Mouse (Mus musculus) hindbrain, embryonic 14.5 days (tissue): ENCODE results near the gene Cxcl10. TPM values are rescaled to one million over a fixed set of nuclear protein-coding genes. Genes with fewer than 3 reads are reported as not detected.
"Not testable (repeated sequence)": the region's sequence is repeated elsewhere in the genome, so short reads cannot be mapped to it uniquely, and the experiment has no call there.

Experiments used
- ATAC-seq: fragments of 200-750 bp; cut with Nextera tagmentation; 2 replicates; pipeline ENCODE4 v1.8.0; 2017; ENCODE audit warnings: moderate number of reproducible peaks, mild to moderate bottlenecking, moderate TSS enrichment, moderate library complexity; ENCODE audit not compliant: low FRiP score
- DNase-seq: peaks from one replicate; pipeline ENCODE4 v3.0.0-alpha.2; 2015; ENCODE audit warnings: low spot score
- H3K27ac ChIP-seq: fragments of 300-500 bp; sonication (generic); 2 replicates; pipeline ENCODE4 v1.5.1; 2014; ENCODE audit warnings: mild to moderate bottlenecking, moderate library complexity
- H3K27me3 ChIP-seq: fragments of 300-500 bp; sonication (generic); 2 replicates; pipeline ENCODE4 v1.6.1; 2014; ENCODE audit warnings: mild to moderate bottlenecking, low read length, mixed read lengths; ENCODE audit not compliant: control insufficient read depth, insufficient read depth
- H3K36me3 ChIP-seq: fragments of 300-500 bp; sonication (generic); replicated peaks from 2 replicates; pipeline ENCODE4 v1.6.1; 2014; ENCODE audit not compliant: control insufficient read depth, insufficient read depth
- H3K4me1 ChIP-seq: fragments of 300-500 bp; sonication (generic); replicated peaks from 2 replicates; pipeline ENCODE4 v1.6.1; 2014; ENCODE audit warnings: antibody characterized with exemption, low read length, mixed read lengths; ENCODE audit not compliant: control insufficient read depth, insufficient read depth
- H3K4me2 ChIP-seq: fragments of 300-500 bp; sonication (generic); replicated peaks from 2 replicates; pipeline ENCODE4 v1.6.1; 2014; ENCODE audit warnings: mild to moderate bottlenecking, moderate library complexity
- H3K4me3 ChIP-seq: fragments of 300-500 bp; sonication (generic); replicated peaks from 2 replicates; pipeline ENCODE4 v1.5.1; 2014; ENCODE audit warnings: mild to moderate bottlenecking, low read length
- H3K9ac ChIP-seq: fragments of 300-500 bp; sonication (generic); 2 replicates; pipeline ENCODE4 v1.6.1; 2014
- H3K9me3 ChIP-seq: fragments of 300-500 bp; sonication (generic); 2 replicates; pipeline ENCODE4 v1.6.1; 2016; ENCODE audit warnings: low read length; ENCODE audit not compliant: control insufficient read depth
- WGBS: fragments of 180-500 bp; shearing (Covaris S2); extraction: QIAGEN DNeasy Blood & Tissue Kit; methylation state at CpG from one replicate; pipeline ENCODE4 v1.1.7; 2014; 5-methylcytosine and 5-hydroxymethylcytosine counted together
- polyA plus RNA-seq: library from polyadenylated mRNA; unstranded; fragments of >200 nt; fragmentation: Nextera tagmentation; extraction: Ambion mirVana; gene quantifications from 2 replicates; pipeline ENCODE4 v1.2.1, GENCODE M21; 2014

Cxcl10 gene
- polyA plus RNA-seq, 1 experiment from 2014 or later, result 0.24 TPM

DNA sequence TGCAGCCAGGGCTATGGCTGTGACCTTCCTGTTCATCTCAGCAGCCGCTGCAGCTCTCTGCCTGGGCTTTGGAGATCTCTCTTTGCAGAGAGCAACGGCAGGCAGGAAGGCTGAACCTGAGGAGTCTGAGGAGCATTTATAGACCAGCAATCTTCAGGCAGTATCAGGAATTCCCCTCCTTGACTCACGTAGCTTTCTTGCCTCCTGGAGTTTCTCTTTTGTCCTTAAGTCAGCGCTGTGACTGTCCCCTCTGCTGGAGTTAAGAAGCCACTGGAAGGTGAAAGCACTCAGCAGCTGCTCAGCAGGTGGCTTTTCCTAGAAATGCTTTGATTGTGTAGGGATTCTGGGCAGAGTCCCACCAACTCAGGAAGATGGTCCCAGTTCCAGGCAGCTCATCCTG is 14.5 kb upstream of the Cxcl10 start:
- Histone ChIP-seq H3K36me3 (no peaks in the 10 kb centered on the region), H3K9ac (no peak overlapping the region), H3K9me3 (no peaks in the 10 kb centered on the region), H3K4me1 (no peaks in the 10 kb centered on the region), H3K27me3 (no peaks in the 10 kb centered on the region), H3K4me3 (no peak overlapping the region), H3K27ac (no peak overlapping the region), H3K4me2 (no peak overlapping the region)
- no peak for DNase-seq
- no peak for ATAC-seq
- WGBS, result 2% methylated on average over 4 of the region's 4 CpGs

- no peak for DNase-seq
- no peaks in the 10 kb centered on the region for H3K36me3 ChIP-seq
- 81% methylated on average over 11 of the region's 11 CpGs for WGBS
- H3K4me2 ChIP-seq, result no peak overlapping the region
- H3K4me1 ChIP-seq, result no peaks in the 10 kb centered on the region
- H3K9me3 ChIP-seq, result no peaks in the 10 kb centered on the region
- no peaks in the 10 kb centered on the region for H3K27me3 ChIP-seq
- no peak for ATAC-seq
- no peak overlapping the region for H3K9ac ChIP-seq
- H3K27ac ChIP-seq, result no peak overlapping the region
- H3K4me3 ChIP-seq, result no peak overlapping the region
These were observed 10.2 kb upstream of the Cxcl10 start for GRCm38 (mm10) chr5:92358767-92359455.

DNA sequence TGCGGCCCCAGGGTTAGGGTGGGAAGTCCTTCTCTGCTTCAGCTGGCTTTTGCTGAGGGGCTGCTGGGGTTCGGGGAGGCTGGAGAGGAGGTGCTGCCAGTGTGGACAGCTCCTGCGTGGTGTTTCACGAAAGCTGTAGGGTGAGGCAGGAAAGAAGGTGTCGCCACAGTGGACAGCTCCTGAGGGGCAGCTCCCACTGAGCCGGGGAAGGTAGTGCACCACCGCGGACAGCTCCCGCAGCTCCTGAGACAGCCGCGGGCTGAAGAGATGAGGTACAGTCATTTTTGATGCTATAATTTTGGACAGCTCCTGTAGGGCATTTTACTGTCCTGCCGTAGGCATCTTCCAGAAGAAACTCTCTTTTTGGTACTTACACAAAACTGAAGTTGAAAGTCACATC is 9.3 kb upstream of the Cxcl10 start:
- H3K4me1 ChIP-seq, result no peaks in the 10 kb centered on the region
- no peaks in the 10 kb centered on the region for H3K27me3 ChIP-seq
- H3K36me3 ChIP-seq, result no peaks in the 10 kb centered on the region
- WGBS, result 61% methylated on average over 11 of the region's 12 CpGs
- no peak overlapping the region for H3K9ac ChIP-seq
- H3K9me3 ChIP-seq, result no peaks in the 10 kb centered on the region
- ATAC-seq, result no peak
- H3K27ac ChIP-seq, result no peak overlapping the region
- H3K4me3 ChIP-seq, result no peak overlapping the region
- no peak for DNase-seq
- H3K4me2 ChIP-seq, result no peak overlapping the region

DNA sequence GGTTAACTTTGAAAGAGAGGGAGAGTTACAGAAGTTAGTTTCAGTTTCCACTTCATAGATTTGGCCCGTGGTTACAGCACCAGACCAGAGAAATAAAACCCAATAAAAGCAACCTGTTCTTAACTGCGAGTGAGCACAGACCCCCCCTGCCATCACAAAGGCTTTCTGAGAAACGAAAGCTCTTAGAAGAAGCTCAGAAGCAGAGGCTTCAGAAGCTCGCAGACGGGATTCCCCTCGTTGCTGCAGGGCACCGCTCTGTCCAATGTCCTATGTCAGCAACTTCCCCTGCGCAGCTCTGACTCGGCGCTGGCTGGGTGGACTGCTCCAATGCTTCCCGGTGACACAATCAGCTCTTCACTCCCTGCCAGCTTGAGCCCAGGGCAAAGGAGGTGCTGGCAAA is 4.8 kb upstream of the Cxcl10 start:
- WGBS, result 65% methylated on average over 11 of the region's 11 CpGs
- no peak overlapping the region for H3K9ac ChIP-seq
- DNase-seq, result no peak

GRCm38 (mm10) chr5:92352716-92353115 is 4.0 kb upstream of the Cxcl10 start:
- DNase-seq, H3K4me3 ChIP-seq, H3K27ac ChIP-seq, H3K9ac ChIP-seq, H3K9me3 ChIP-seq, H3K36me3 ChIP-seq, H3K4me1 ChIP-seq, H3K27me3 ChIP-seq, ATAC-seq, H3K4me2 ChIP-seq: not testable (repeated sequence)
- 73% methylated on average over 4 of the region's 4 CpGs for WGBS

More for the DNA sequence above, 4.8 kb upstream of the Cxcl10 start:
- H3K4me3 ChIP-seq, result no peak overlapping the region
- H3K9me3 ChIP-seq, result no peaks in the 10 kb centered on the region
- no peaks in the 10 kb centered on the region for H3K36me3 ChIP-seq
- ATAC-seq, result no peak
- no peak overlapping the region for H3K27ac ChIP-seq
- no peaks in the 10 kb centered on the region for H3K27me3 ChIP-seq
- H3K4me1 ChIP-seq, result no peaks in the 10 kb centered on the region
- H3K4me2 ChIP-seq, result peak overlapping the region; percentile 19; the same call in 1 of the 2 replicates

- Histone ChIP-seq H3K4me3 (no peak overlapping the region), H3K27ac (no peak overlapping the region), H3K9ac (no peak overlapping the region), H3K4me2 (no peak overlapping the region), H3K27me3 (no peaks in the 10 kb centered on the region), H3K9me3 (no peaks in the 10 kb centered on the region), H3K4me1 (no peaks in the 10 kb centered on the region), H3K36me3 (no peaks in the 10 kb centered on the region)
- DNase-seq (no peak), ATAC-seq (no peak)
- 90% methylated on average over 7 of the region's 7 CpGs for WGBS
These were observed 1.0 kb upstream of the Cxcl10 start for GRCm38 (mm10) chr5:92349731-92350130.

GRCm38 (mm10) chr5:92345006-92345405 is 3.7 kb downstream of the Cxcl10 start:
- Histone ChIP-seq H3K27me3 (no peaks in the 10 kb centered on the region), H3K9me3 (no peaks in the 10 kb centered on the region), H3K4me1 (no peaks in the 10 kb centered on the region), H3K9ac (no peak overlapping the region), H3K4me2 (no peak overlapping the region), H3K27ac (no peak overlapping the region), H3K36me3 (no peaks in the 10 kb centered on the region), H3K4me3 (no peak overlapping the region)
- ATAC-seq, result no peak
- DNase-seq, result no peak
- 86% methylated on average over 8 of the region's 8 CpGs for WGBS

DNA sequence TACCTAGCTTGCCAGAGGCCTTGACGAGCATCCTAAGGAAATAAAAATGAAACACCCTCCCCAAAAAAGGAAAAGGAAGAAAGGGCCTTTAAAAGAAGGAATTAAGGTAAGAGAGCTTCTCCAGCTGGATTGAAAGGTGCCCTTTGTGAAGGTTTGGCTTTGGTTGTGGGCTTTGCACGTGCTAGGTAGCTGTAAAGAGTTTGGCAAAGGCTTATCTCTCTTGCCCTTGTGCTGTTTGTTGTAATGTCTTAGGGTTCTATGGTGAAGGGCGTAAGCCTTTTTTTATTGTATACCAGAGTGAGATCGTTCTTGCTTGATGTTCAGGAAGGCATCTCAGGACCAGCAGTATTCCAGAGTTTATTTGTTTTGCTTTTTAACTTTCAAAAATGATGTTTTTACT is 8.1 kb downstream of the Cxcl10 start:
- H3K9me3 ChIP-seq, result no peaks in the 10 kb centered on the region
- no peak overlapping the region for H3K4me2 ChIP-seq
- H3K9ac ChIP-seq, result no peak overlapping the region
- H3K4me3 ChIP-seq, result no peak overlapping the region
- H3K4me1 ChIP-seq, result no peaks in the 10 kb centered on the region
- no peaks in the 10 kb centered on the region for H3K27me3 ChIP-seq
- ATAC-seq (no peak), DNase-seq (no peak)
- H3K27ac ChIP-seq, result no peak overlapping the region
- 83% methylated on average over 4 of the region's 4 CpGs for WGBS
- H3K36me3 ChIP-seq, result no peaks in the 10 kb centered on the region

DNA sequence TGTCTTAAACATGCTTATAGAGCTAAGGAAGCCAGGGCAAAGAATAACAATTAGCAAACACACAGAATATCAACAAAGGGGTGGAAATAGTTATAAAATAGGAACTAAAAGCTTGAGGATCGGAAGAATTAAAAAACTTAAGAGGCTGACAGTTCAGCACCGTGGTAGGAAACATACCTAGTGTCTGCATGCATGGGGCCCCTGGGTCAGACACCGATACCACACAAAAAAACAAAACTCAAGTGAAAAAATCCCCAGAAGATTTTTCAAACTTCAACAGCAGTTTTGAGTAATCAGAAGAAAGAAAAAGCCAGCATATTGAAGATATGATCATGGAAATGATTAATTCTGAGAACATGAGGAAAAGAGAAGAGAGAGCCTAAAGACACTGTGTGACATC is 11.9 kb downstream of the Cxcl10 start:
- Histone ChIP-seq H3K27me3 (no peaks in the 10 kb centered on the region), H3K4me2 (no peak overlapping the region), H3K4me1 (no peaks in the 10 kb centered on the region), H3K4me3 (no peak overlapping the region), H3K36me3 (no peaks in the 10 kb centered on the region), H3K27ac (no peak overlapping the region), H3K9ac (no peak overlapping the region), H3K9me3 (no peaks in the 10 kb centered on the region)
- DNase-seq (no peak), ATAC-seq (no peak)
- 93% methylated on average over 3 of the region's 3 CpGs for WGBS

GRCm38 (mm10) chr5:92332359-92332840 is 16.3 kb downstream of the Cxcl10 start:
- Histone ChIP-seq H3K9ac (no peak overlapping the region), H3K27me3 (no peaks in the 10 kb centered on the region), H3K27ac (no peak overlapping the region), H3K9me3 (no peaks in the 10 kb centered on the region), H3K4me1 (no peaks in the 10 kb centered on the region), H3K4me3 (no peak overlapping the region), H3K4me2 (no peak overlapping the region), H3K36me3 (no peaks in the 10 kb centered on the region)
- no peak for DNase-seq
- WGBS, result 82% methylated on average over 9 of the region's 9 CpGs
- no peak for ATAC-seq
